Mouse (Mus musculus): ENCODE data around the gene Sgip1.

Sgip1 gene

DNA sequence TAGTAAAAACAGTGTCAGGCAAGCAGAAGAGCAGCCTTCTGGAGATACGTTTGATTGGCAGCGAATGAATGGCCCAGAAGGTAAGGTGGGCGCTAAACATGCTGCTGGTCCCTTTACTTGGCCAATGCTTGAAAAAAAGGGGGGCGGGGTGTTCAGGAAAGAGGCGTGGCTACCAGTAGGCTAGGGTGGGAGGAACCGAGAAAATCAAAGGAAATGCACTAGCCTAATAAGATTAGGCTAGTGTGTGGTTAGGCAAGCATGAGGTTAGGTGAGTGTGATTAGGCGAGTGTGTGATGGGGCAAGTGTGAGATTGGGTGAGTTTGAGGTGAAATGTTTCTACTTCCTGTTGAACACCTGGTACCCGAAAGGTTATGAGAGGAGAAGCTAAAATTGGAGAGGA, at the start of gene Sgip1:
Gene Sgip1, plus strand, starts transcription at position 11 of the 400 bp plus-strand sequence.
- no peak for DNase-seq (ENCODE audit: low spot score)

DNA sequence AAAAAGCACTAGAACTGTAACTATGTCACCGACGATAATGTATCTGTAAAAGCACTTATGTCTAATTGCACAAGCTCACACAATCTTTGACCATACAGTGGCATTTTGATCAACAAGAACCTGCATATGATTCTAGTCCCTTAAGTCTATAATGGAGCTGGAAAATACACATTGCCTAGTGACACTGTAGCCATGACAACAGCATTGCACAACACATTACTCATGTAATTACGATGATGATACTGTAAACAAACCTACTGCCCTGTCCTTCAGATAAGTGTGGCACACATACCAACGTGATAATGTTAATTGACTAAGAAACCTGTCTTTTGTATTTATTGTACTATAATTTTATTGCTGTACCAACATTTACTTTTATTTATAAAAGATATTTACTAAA, 49.7 kb upstream of the Sgip1 start:
- DNase-seq (ENCODE audit: low spot score): no peak

DNA sequence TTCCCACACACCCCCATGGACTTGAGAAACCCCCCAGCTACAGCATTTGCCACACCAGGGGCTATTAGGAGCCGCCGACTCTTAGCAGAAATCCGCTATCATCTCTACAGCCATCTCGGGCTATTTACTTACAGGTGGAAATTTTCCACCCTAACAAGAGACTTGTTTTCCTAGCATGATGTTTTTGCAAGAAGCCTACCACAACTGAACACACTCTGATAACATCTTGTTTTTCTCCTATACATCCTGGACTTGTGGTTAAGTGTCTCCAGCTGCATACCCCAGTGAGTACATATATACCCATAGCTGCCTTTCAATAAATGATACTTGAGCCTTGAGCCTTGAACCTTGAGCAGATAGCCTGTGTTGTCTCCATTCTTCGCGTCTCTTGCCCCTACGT, 43.1 kb upstream of the Sgip1 start:
- no peak for DNase-seq (ENCODE audit: low spot score)

DNA sequence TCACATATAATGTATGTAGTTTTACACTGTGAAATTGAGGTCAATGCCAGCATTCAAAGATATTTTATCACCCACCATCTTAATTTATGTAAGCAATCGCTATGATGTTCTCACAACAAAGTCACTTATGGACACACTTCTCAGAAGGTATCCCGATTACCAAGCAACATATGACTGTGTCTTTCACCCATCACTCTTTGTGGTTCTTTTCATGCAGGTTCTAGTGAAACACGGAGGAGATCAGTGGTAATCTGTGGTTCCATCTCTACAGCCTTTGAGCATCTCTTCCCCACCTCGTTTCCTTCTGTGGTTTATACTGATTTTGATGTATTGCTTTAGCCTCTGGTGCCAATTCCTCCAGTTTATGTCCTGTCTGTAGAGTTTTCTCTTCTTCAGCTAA, 29.4 kb upstream of the Sgip1 start:
- DNase-seq (ENCODE audit: low spot score): no peak

DNA sequence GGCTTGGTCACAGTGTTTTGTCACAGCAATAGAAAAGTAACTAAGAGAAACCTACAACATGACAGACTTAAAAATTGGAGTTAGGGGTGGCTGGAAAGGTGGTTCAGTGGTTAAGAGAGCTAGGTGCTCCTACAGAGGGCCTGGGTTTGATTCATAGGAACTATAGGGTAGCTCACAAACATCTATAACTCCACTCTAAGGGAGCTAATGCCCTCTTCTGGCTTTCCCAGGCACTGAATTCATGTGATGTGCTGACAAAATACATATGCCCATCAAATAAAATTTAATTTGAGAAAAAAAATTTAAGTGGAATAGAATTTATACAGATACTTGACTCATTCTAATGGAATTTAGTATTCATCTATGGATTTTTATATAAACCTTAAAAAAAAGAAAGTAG, 25.6 kb upstream of the Sgip1 start:
- DNase-seq (ENCODE audit: low spot score): no peak

DNA sequence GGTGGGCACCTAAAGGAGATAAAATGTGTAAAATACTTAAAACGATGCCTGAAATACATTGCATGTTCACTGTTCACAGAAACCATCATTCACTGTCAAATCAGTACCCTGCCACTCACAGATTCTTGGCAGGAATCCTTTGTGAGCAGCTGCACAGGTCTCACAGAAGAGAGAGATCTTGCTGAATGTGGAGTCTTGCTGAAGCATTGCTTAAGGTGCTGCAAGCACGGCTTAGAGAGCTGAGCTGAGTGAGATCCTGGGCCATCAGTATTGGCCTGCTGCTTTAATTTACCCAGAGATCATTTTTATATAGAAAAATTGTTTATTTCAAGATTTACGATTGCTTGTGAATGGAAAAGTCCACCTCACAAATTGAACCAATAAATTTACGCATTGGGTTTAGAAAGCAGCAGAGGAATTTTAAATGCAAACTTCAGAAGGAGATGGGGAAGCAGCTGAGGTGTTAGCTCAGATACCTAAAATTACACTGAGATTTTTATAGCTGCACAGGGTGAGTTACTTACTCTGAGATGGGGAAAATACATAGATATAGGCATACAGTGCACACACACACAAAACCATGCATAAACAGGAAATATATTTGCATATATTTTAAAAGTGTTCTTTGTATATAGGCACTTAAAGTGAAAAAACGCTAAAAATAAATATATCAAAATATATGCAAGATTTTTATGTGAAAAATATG, 23.8 kb upstream of the Sgip1 start:
- DNase-seq (ENCODE audit: low spot score): no peak

DNA sequence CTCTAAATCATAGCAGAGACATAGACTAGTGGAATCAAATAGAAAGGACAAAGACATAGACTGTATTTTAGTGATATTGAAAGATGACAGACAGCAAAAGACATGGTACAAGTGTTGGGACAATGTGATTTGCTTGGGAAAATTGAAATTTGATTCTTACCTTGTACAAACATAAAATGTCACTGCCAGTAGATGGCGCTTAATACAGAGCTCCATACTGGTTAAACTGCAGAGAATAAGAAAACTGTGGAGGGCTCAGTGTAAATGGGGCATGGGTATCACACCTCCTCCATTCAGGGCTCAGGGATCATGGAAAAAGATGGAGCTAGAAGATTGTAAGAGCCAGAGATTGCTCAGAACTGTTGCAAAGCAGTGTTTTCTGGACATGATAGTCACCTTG, 21.6 kb upstream of the Sgip1 start:
- DNase-seq (ENCODE audit: low spot score): no peak

DNA sequence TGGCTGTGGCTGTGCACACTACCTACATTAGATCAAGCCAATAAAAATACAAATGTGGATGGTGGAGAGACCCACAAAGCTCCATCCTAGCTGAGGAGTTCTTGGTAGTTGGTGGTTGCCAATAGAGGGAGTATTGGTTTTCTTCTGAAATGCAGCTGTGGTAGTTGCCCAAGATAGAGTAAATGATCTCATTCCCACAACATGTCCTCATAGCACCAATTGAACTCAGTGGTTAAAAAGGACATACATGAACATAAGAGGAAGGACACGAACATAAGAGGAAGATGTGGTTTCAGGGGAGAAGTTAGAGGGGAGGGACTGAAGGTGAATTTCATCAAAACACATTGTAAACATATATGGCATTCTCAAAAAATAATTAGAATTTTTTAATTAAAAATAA, 21.1 kb upstream of the Sgip1 start:
- DNase-seq (ENCODE audit: low spot score): no peak

DNA sequence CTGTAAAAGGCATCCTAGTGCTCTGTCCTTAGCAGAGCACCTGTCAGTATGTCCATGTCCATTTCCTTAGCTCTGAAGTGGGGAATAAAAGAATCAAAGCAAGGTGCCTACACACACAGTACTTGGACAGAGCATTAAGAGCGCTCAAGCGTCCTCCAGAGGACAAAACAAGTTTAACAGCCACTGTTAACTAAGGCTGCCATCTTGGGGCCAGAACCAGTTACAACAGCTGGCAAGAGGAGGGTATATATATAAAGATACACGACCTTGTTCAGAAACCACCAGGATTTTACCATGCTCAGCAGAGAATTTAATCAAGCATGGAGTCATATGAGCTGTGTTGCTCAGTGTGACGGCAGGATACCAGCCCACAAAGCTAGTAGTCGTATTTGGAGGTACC, 16.7 kb upstream of the Sgip1 start:
- DNase-seq (ENCODE audit: low spot score): no peak

DNA sequence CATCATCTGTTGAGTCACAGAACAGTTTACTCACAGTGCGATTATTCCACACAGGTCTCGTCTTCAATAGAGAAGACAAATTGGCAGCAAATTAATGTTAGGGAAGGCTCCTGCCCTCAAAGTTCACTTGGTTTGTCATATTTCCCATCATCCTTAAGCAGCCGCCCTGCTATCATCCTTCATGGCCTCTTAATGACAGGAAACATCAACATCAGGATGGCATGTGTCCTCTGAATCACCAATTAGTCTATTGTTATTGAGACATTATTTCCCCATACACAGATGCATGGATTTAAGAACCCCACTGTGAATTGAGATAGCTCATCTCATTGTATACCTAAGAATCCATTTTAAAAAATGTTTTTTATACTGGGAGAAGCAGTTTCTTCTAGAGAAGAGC, 10.1 kb upstream of the Sgip1 start:
- no peak for DNase-seq (ENCODE audit: low spot score)

DNA sequence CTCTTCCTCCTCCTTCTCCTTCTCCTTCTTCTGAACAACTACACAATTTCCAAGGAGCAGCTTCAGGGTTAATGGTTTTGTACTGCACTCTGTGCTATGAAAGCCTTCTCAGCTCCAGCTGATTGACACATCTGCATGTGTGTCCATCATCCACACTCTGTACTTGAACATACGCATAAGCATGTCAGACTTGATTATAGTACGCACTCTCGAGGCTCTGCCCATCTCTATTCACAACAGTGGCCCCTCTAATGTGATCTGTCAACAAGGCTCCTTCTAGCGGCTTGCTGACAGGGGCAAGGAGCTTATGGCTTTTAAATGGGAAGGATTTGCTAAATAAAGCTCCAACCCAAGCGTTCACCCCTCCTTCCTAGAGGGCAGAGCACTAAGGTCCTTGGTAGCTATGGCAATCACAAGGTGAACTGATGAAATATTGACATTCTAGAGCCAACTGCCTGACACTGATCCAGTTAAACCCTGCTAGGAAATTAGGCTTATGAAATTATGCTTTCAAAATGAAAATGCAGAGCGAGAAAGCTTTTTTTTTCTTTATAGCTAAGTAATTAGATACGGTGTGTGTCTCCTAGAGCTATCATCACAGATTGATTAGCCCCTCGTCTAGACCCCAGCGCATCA, 7.0 kb upstream of the Sgip1 start:
- no peak for DNase-seq (ENCODE audit: low spot score)

DNA sequence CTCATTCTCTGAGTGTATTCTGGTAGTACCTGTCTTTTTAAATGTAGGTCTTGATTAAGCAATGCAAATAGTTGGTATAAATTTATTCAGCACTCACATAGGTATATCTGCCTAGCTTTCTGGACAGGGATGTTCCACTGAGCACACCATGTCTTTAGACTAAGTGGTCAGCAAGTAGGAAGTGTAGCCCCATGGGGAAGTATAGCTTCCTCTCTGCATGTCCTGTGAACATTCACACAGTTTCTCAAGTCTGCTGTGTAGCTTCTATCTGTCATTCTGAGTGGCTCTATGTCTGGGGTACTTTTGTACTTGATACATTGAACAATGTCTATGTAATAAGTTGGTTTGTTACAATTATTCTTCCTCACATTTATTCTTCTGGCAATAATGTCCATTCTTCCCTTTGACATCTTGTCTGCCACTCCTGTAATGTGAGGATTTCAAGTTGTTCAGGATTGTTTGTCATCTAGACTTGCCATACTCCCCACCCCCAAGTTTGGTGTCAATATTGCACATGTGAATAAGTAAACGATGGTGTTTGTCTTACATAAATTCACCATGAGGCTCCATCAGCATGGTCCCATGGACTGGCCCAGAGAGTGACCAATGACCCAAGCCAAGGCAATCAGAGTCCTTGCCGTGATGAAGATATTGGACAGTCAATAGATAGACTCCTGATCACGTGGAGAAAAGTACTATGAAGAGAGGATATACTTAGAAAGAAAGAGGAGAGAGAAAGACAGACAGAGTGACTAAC, 12.4 kb downstream of the Sgip1 start:
- no peak for DNase-seq (ENCODE audit: low spot score)

DNA sequence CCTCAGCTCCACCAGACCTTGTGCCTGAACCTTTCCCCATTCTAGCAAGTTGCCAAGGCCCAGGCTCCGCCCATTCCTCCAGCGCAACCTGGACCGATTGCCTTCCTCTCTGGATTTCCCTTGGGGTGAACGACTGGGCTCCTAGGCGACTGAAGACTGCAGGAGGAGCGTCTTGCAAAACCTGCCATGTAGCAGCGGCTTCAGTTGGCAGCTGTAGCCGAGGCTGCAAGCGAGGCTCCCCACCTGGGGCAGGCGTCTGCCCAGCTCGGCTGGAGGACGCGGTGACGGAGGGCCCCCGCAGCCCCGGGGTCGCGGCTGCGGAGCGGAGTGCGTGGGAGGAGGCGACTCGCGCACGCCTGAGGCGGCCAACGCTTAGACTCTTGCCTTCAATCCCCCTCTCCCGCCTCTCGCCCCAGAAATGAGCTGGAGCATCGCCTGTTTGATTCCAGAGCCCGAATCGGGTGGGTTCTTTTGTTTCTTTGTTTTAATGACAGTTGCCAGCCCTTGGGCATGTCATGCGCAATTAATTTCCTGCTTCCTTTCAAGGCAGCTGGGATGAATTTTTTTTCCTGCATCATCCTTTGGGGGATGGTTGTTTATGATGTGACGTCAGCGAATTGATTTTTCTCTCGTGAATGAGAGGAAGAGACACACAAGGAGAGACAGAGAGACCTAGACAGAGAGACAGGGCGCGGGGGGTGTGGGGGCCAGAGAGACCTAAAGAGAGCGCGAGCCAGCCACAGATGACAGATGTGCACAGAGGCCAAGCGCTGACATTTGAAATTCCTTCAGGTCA, 18.2 kb downstream of the Sgip1 start:
- peak; percentile 7 for DNase-seq (ENCODE audit: low spot score)

DNA sequence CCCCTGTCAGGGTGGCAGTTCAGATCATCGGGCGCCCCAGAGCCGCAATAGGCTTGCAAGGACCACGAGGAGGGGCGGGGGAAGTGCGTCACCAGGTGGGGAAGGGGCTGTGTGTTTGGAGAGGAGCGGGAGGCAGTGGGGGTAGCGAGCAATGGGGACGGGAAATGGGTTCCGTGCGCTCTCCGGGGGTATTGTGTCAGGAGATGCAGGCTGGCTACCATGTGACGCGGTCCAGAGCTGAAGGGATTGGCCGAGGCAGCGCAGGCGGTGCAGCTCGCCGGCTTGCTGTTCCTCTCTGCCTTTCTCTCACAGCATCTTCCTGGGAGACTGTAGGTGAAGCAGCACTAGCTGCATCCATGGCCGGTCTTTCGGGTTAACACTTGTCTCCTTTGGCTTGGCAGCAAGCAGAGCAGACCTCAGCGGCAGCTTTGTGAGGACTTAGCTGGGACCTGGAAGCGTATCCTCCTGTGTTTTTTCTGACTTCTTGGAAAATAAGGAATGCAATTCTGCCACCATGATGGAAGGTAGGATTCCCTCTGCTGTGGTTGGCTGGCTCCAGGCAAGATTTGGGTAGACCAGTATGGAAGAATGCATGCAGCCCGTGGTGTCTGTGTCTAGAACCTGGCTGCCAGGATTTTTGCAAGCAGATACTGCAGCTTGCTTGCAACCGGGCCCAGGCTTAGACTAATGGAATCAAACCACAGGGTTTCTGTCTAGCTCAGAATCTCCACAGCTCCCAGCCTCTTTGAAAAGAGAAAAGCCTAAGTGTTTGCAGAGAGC, 19.1 kb downstream of the Sgip1 start:
- peak; percentile 47 for DNase-seq (ENCODE audit: low spot score)

DNA sequence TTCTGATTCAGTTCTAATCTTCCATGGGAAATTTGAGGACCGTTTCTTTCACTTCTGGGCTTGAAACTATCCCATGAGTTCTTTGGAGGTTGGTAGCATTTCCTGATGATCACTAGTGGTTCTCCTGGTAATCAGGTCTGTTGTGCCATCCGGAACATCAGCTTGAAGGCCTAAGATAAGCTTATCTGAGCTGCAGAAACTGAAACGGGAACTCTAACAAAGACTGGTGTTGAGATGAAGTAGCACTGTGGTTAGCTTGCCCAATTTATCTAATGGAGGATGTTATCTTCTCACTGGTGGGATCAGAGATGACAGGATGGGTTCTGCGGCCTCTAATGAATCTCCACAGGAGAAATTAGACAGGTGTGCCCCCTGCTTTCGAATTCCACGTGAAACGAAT, 21.0 kb downstream of the Sgip1 start:
- DNase-seq (ENCODE audit: low spot score): no peak

DNA sequence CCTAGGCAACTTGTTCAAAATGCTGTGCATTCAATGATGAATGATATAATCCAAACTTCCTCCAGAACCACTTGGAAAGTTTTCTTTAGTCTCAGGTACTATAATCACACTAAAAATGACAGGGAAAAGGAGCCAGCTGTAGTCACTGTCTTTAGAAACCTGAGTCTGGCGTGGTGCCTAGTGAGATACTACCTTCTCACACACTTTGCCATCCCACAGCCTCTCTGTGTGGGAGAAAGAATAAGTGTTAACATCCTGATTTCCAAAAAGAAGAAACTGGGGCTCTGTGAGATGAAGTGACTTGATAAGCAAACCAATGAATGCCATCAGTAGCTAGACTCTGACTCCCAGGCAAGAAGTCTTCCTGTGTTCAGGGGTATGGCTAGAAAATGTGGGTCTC, 28.0 kb downstream of the Sgip1 start:
- no peak for DNase-seq (ENCODE audit: low spot score)

DNA sequence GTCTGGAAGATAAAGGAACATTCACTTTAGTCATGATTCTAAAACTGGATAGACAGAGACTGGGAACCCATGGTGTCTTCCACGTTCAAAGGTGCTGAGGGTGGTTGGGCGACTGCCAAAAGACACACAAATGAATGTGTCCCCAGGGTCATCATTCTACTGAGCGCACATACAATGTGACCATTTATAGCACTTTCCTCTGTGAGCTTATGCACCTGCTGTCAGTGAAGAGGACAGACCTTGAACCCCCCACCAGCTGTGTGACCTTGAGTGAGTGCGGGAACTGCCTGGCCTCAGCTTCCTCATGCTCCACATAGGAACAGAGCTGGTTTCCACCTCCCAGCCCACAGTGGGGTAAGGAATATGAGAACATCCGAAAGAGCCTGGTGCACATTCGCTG, 28.8 kb downstream of the Sgip1 start:
- DNase-seq (ENCODE audit: low spot score): no peak

DNA sequence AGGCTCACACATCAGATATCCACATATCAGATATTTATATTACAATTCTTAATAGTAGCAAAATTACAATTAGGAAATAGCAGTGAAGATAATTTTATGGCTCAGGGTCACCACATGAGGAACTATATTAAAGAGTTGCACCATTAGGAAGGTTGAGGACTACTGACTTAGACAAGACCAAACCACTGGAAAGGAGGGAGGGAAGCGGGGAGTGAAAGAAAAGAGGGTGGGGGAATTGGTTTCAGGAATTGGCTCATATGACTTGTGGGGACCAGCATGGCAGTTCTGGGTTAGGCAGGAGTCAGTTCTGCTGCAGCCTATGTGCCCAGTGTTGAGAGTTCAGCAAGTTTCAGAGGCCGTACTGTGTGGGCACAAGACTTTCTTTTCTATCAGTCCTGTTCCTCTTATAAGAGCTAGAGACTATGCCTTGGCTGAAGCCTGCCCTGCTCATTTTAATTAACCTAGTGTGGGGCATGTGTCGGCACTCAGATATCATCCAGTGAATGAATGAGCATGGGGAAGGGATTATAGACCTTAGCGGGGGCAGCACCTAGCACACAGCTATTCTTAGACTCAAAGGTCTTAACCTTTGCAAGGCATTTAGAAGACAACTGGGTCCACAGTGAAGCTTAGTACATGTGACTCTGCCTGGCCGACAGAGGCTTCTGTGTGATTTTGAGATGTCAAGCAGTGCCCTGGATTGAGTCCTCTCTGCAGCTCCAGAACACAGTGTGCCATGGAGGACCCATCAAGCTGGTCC, 30.7 kb downstream of the Sgip1 start:
- DNase-seq (ENCODE audit: low spot score): no peak

DNA sequence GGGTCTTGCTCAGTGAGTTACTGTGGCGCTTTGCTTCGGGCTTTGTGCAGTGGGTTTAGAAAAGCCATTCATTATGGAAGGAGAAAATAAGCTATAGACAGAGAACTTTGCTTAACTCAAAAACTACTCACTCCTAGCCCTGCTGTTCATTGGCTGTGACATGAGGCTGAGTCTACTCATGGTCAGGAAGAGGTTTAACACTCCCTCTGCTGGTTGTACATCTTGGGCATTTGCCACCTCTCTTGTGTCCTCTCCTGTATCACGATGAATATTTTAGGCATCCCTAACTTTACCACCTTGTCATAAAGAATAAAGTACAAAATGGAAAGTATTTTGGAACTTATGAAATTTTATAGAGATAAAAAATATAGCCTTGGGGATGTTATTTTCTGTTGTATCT, 32.1 kb downstream of the Sgip1 start:
- DNase-seq (ENCODE audit: low spot score): no peak

DNA sequence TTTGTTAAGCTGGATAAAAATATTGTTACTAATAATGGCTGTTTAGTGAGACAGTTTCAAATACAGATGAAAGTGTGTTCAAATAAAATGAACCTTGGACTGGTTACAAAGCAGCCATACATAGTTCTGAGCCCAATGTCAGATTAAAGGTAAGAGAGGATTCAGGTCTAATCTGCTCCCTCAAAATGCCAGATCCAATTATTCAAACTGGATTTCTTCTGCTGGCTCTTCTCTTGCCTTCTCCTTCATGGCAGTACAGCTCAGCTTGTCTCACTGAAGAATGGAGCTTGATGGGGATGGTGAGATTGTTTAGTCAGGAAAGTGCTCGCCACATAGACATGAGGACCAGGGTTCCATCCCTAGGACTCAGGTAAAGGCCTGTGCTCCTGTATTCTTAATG, 32.7 kb downstream of the Sgip1 start:
- no peak for DNase-seq (ENCODE audit: low spot score)

DNA sequence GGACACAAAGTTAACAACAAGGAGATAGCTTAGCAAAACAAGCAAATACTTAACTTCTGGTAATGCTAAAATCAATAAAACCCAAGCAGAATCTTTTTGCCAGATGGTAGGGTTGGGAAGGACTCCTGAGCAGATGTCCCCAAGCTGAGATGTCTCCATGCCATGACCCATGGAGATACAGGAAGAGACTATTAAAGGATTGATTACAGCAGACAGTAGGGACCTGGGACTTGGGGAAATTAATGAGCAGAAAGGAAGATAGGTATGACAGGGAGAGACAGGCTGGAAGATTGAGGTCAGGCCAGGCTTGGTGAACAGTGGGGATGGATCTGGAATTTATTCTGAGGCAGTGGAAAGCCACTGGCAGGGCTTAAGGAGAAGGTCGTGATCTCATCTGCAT, 33.5 kb downstream of the Sgip1 start:
- DNase-seq (ENCODE audit: low spot score): no peak

All from yolk sac, embryonic 10.5 days (tissue).